8 mouse cellular contexts compared by ENCODE assay signal in the genomic region with DNA sequence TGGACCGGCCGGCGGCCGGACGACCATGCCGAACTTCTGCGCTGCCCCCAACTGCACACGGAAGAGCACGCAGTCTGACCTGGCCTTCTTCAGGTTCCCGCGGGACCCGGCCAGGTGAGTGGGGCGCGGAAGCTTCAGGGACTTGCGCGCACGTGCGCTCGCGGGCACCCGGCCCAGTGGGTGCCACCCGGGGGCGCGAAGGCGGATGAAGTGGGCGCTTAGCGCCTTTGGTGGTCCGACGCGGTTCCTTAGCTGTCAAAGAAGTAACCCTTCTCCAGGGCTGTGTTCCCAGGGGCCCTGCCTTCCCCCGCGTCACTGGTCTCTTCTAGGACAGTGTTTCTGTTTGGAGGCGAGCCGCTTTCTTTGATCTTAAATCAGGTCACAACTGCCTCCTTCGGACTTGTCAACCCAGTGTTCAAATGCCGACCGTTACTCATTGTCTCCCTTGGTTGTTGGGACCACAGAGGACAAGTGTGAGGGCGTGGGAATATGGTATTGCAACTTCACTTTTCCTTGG. TPM values are rescaled to one million over a fixed set of nuclear protein-coding genes. Genes with fewer than 3 reads are reported as not detected.
DNase-seq lines count a peak whose midpoint lies in the region; ATAC-seq and TF ChIP-seq lines count a peak whose summit lies in the region.

No protein-coding gene starts in this region.

- H3K27me3 ChIP-seq in forebrain, embryonic 10.5 days (ENCODE audit: poor library complexity, severe bottlenecking) = no peaks in the 10 kb centered on the region
- H3K27me3 ChIP-seq in hindbrain, embryonic 16.5 days (replicated peaks; ENCODE audit: control insufficient read depth, insufficient read depth, low read length) = no peaks in the 10 kb centered on the region
- H3K27me3 ChIP-seq in liver, postnatal 0 days (ENCODE audit: insufficient read depth, low read length) = no peaks in the 10 kb centered on the region

- WGBS in forebrain, embryonic 10.5 days = under 1% methylated on average over 38 of the region's 38 CpGs
- WGBS in hindbrain, embryonic 16.5 days = under 1% methylated on average over 30 of the region's 38 CpGs
- 3% methylated on average over 22 of the region's 38 CpGs for WGBS in liver, postnatal 0 days (ENCODE audit: insufficient replicate concordance)

- H3K4me3 ChIP-seq in brown adipose tissue, adult 24 weeks (ENCODE audit: insufficient read depth, low read depth, low read length) = peak overlapping the region; percentile 96
- H3K4me3 ChIP-seq in forebrain, embryonic 10.5 days = peak overlapping the region; percentile 85
- H3K4me3 ChIP-seq in hindbrain, embryonic 16.5 days (ENCODE audit: low read length) = peak overlapping the region; percentile 87
- H3K4me3 ChIP-seq in liver, postnatal 0 days (ENCODE audit: low read depth, low read length) = peak overlapping the region; percentile 79

- ATAC-seq in hindbrain, embryonic 16.5 days = no peak
- ATAC-seq in liver, postnatal 0 days = no peak; the same call in none of the 2 replicates

- H3K4me1 ChIP-seq in brown adipose tissue, adult 24 weeks (ENCODE audit: control insufficient read depth, insufficient read depth, insufficient read length, low read length) = peaks cover 3% of the 10 kb centered on the region; the same call in 1 of the 2 replicates
- H3K4me1 ChIP-seq in forebrain, embryonic 10.5 days = peaks cover 28% of the 10 kb centered on the region
- H3K4me1 ChIP-seq in hindbrain, embryonic 16.5 days (ENCODE audit: control insufficient read depth, insufficient read depth, low read depth, low read length) = peaks cover 26% of the 10 kb centered on the region
- peaks cover 21% of the 10 kb centered on the region for H3K4me1 ChIP-seq in liver, postnatal 0 days (ENCODE audit: insufficient read depth)

- TF ChIP-seq EP300 in liver, postnatal 0 days (IDR thresholded peaks at IDR 0.05; ENCODE audit: low read depth) = no peak

- no peaks in the 10 kb centered on the region for H3K9me3 ChIP-seq in forebrain, embryonic 10.5 days
- H3K9me3 ChIP-seq in hindbrain, embryonic 16.5 days (ENCODE audit: control insufficient read depth, low read length) = no peaks in the 10 kb centered on the region
- no peaks in the 10 kb centered on the region for H3K9me3 ChIP-seq in liver, postnatal 0 days (ENCODE audit: low read length)

- no peaks in the 10 kb centered on the region for H3K36me3 ChIP-seq in forebrain, embryonic 10.5 days (replicated peaks)
- no peaks in the 10 kb centered on the region for H3K36me3 ChIP-seq in hindbrain, embryonic 16.5 days (ENCODE audit: control insufficient read depth, insufficient read depth, low read length)
- H3K36me3 ChIP-seq in liver, postnatal 0 days (replicated peaks; ENCODE audit: insufficient read depth, low read length) = no peaks in the 10 kb centered on the region

- no peak for TF ChIP-seq CTCF in liver, postnatal 0 days (IDR thresholded peaks at IDR 0.05; ENCODE audit: low read depth)

- H3K9ac ChIP-seq in hindbrain, embryonic 16.5 days (ENCODE audit: low read depth, low read length) = peak overlapping the region; percentile 88
- peak overlapping the region; percentile 88 for H3K9ac ChIP-seq in liver, postnatal 0 days (replicated peaks)

- H3K4me2 ChIP-seq in hindbrain, embryonic 16.5 days (ENCODE audit: low read length) = peak overlapping the region; percentile 55
- H3K4me2 ChIP-seq in liver, postnatal 0 days (ENCODE audit: low read depth, low read length) = peak overlapping the region; percentile 95

- peak overlapping the region; percentile 36 for H3K27ac ChIP-seq in brown adipose tissue, adult 24 weeks (replicated peaks; ENCODE audit: low read depth, low read length)
- peak overlapping the region; percentile 93 for H3K27ac ChIP-seq in forebrain, embryonic 10.5 days
- H3K27ac ChIP-seq in hindbrain, embryonic 16.5 days (ENCODE audit: low read depth, low read length) = peak overlapping the region; percentile 85
- peak overlapping the region; percentile 89 for H3K27ac ChIP-seq in liver, postnatal 0 days (ENCODE audit: low read depth)

- DNase-seq in ovary, postnatal 10 days (ENCODE audit: low spot score) = peak; percentile 13
- DNase-seq in ovary, postnatal 14 days (ENCODE audit: low spot score) = no peak
- DNase-seq in forebrain, embryonic 10.5 days (ENCODE audit: extremely low spot score, low spot score) = peak; percentile 36
- peak; percentile 58 for DNase-seq in liver, postnatal 0 days
- DNase-seq in retina, postnatal 1 day = peak; percentile 80
- DNase-seq in layer of hippocampus, postnatal 25 days (ENCODE audit: extremely low spot score in 1 of 2, low spot score in 1 of 2) = no peak

RNA-seq across cellular contexts. Expression of gene Thap12, which starts 0.5 kb away (rescaled TPM):
- polyA plus RNA-seq in brown adipose tissue, adult 24 weeks (2012; ENCODE audit: insufficient read depth, insufficient read length, missing spikeins) = 27.0 and 35.8 TPM in 2 replicates
- 58.1 and 58.2 TPM in 2 replicates for polyA plus RNA-seq in forebrain, embryonic 10.5 days (2016; fragmentation: Nextera tagmentation; extraction: Ambion mirVana)
- 40.2 and 45.6 TPM in 2 replicates for polyA plus RNA-seq in hindbrain, embryonic 16.5 days (2015; fragmentation: Nextera tagmentation; extraction: Ambion mirVana)
- 14.0 and 15.7 TPM in 2 replicates for polyA plus RNA-seq in liver, postnatal 0 days (2015; fragmentation: Nextera tagmentation; extraction: Ambion mirVana)
- total RNA-seq in layer of hippocampus, postnatal 25 days (2021) = 10 to 100 TPM; 71.0 to 78.5 TPM

RNA-seq across cellular contexts. Expression of gene Emsy, which starts 46.8 kb away (rescaled TPM):
- 9.5 and 22.8 TPM in 2 replicates for polyA plus RNA-seq in brown adipose tissue, adult 24 weeks (2012; ENCODE audit: insufficient read depth, insufficient read length, missing spikeins)
- 40.6 and 43.0 TPM in 2 replicates for polyA plus RNA-seq in forebrain, embryonic 10.5 days (2016; fragmentation: Nextera tagmentation; extraction: Ambion mirVana)
- polyA plus RNA-seq in hindbrain, embryonic 16.5 days (2015; fragmentation: Nextera tagmentation; extraction: Ambion mirVana) = 28.1 and 37.7 TPM in 2 replicates
- 3.4 and 3.7 TPM in 2 replicates for polyA plus RNA-seq in liver, postnatal 0 days (2015; fragmentation: Nextera tagmentation; extraction: Ambion mirVana)
- total RNA-seq in layer of hippocampus, postnatal 25 days (2021) = 10 to 100 TPM; 58.1 to 70.0 TPM

Comparison
In these comparisons a context has a peak if more than half of its experiments do, and no peak if none do; other contexts are left out.
1. DNase-seq: peak in ovary, postnatal 10 days (single experiment), forebrain, embryonic 10.5 days (single experiment), liver, postnatal 0 days (single experiment) and retina, postnatal 1 day (single experiment); none in ovary, postnatal 14 days (single experiment) and layer of hippocampus, postnatal 25 days (0 of 2).
2. H3K27ac ChIP-seq: peak in every context shown above with its lines; median percentile 93 in forebrain, embryonic 10.5 days; 89 in liver, postnatal 0 days; 85 in hindbrain, embryonic 16.5 days; 36 in brown adipose tissue, adult 24 weeks.
3. Peak in every context shown above with its lines, with median percentiles within 50 percentile points of each other: H3K4me3 ChIP-seq.